Comparison of ENCODE assay signal across 12 mouse cellular contexts in the genomic region with DNA sequence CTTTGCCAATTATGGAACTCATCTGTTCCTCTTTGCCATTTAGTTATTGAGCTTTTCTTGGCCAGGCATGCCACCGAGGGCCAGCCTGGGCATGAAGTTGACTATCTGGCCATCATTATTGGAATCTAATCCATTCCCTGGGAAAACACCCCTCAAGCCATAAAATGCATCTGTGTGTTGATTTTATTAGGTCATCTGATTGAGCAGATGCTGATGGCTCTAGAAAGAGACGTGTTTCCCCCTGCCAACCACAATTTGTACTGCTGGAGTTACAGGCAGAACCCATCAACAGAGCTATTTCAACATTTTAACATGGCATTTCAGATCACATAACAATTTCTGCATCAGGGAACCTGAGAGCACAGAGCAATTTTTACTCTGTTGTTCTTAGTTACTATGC.
"Had no signal": no experiment of that assay in that cellular context is flagged by ENCODE, and none has a peak within 500 bp of the region (broad histone marks: within the 10 kb centered on the region; RNA-seq: fewer than 3 reads in every experiment).

No protein-coding gene starts in this region.

- DNase-seq: gastrocnemius, postnatal 14 days; gastrocnemius, postnatal 36 days; heart, adult 18-20 months; heart, postnatal 10 days; heart, postnatal 4 days; kidney, adult 18-20 months; kidney, adult 8-10 months; kidney, postnatal 10 days; kidney, postnatal 25 days; kidney, postnatal 4 days; liver; liver, embryonic 13.5 days had no signal
